Mouse (Mus musculus) layer of hippocampus, adult 18-20 months (tissue): ENCODE results near the gene Rbsn. TPM values are rescaled to one million over a fixed set of nuclear protein-coding genes. Genes with fewer than 3 reads are reported as not detected.
A peak's percentile ranks its signal among the peaks of the same experiment; 100 is the strongest.

Experiments used
- DNase-seq, 2 experiments: peaks; one replicate each; pipeline ENCODE4 v3.0.0; 2022; ENCODE audit warnings: low spot score in 2 of 2
- long read RNA-seq: library from polyadenylated mRNA; stranded (forward); transcript quantifications from one replicate; pipeline ENCODE4 v2.0.0, GENCODE M21; 2021
- total RNA-seq, 2 experiments: library from RNA; stranded (reverse); gene quantifications; 2 replicates each; pipeline ENCODE4 v1.2.3; 2021

The Rbsn gene
- 10 to 100 TPM; 36.0 to 42.1 TPM for total RNA-seq
- long read RNA-seq, full-length matches to known transcripts = 59 of 85 reads
- long read RNA-seq, partial matches to known transcripts = 3 of 85 reads
- long read RNA-seq, other reads (novel, unspliced or antisense) = 23 of 85 reads

DNA sequence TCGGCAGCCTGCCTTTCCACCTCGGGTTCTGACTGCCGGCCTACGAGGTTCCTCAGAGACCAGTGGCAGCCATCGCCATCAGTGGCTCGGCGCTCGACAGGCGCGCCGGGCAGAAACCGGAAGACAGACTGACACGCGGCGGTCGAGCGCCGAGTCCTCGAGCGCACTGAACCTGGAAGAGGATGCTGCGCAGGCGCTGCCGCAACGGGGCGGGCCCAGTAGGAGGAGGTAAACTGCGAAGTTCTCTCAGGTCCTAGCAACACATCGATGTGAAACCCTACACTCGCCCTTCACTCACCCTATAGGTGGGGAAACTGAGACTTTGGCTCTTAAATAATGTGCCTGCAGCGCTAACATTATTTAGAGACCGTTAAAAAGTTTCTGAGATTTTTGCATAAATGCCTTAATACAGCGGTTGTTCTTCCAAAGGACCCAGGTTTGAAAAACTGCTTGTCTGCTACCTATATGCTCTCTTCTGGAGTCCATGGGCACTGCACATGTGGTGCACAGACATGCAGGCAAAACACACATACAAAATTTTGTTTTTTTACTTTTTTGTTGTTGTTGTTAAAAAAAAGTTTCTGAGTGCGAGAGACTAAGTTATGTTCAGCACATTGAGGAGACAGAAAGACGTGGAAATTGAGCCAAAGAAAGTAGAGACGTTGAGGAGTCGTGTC, at the start of gene Rbsn:
TSS of gene Rbsn (minus strand) at position 153 of the 677 bp plus-strand sequence.
- peak; percentile 89 to 95 for DNase-seq

- no peak for DNase-seq
Measured at GRCm38 (mm10) chr6:92261162-92261843, 46.6 kb upstream of the Rbsn start.

GRCm38 (mm10) chr6:92255346-92255745, 40.6 kb upstream of the Rbsn start:
- DNase-seq = no peak

DNA sequence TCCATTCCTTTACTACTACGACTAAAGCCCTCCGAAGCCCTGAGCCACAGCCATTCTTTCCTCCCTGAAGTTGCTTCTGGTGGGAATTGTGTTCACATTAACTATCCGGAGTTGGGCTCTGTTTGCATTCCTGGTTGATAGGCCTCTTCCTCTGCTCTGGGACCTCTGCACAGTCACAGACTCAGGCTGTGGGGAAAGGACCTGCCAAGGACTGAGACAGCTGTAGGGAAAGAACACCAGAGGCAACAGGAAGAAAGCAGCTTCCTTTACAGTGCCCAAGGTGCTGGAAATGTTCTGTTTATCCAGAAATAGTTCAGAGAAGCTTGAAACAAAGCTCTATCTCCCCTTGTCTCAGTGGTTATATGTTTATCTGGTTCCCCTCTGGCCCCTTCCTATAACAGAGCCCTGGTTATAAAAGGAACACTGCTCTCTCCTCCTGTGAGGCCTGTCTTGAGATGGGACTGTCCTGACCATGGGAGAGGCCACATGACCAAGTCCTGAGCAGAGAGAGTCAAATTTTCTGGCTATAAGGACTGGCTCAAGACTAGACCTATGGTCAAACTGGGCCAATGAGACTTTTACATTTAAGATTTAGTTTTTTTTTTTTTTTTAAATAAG, 38.6 kb upstream of the Rbsn start:
- no peak for DNase-seq

DNA sequence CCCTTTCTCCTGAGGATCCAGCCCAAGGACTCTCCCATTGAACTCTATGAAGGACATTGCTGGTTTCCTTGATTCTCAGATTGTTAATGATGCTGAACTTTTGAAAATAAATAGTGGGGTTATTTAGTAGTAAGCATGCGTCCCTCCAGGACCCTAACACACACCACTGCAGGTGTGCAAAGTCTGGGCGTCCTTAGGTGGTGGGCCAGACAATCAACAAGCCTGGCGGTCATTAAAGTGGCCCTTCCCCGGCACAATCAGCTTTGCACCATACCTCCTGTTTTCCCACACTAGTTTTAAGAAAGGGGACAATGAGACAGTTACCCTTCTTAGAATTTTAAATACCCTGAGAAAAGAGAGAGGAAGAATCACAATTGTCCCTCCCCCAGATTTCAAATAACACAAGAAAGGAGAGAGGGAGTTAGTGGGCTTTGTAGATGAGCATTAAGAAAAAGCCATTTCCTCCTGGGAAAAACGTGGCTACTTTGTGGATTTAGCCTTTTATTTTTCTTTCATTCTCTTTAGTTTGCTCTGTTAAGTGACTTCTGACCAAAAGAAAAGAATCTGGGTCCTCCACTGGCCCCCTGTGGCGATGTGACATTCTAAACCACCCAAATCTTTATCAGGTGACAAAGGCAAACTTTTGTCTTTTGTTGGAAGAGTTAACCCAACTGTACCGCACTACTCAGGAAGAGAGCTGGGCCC, 32.6 kb upstream of the Rbsn start:
- DNase-seq = no peak

GRCm38 (mm10) chr6:92246335-92246734, 31.6 kb upstream of the Rbsn start:
- no peak for DNase-seq

DNA sequence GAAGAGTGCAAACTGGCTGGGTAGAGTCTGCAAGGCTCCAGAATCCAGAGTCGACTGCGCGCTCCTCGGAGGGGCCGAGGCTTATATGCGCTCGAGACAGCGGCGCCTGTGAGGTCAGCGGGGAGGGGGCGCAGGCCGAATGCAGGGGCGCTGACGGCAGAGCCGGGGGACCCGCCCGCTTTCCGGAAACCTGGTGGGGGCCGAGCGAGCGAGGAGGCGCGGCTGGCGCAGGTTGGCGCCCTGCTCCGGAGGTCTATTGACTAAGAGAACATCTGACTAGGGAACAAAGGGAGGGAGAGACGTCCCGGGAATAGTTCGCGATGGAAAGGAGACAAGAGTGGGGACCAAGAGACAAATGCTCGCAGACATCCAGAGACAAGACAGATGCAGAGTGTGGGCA, 29.9 kb upstream of the Rbsn start, which contains the start of gene Trh:
TSS of gene Trh (minus strand) at position 60 of the 400 bp plus-strand sequence.
- DNase-seq = no peak

DNA sequence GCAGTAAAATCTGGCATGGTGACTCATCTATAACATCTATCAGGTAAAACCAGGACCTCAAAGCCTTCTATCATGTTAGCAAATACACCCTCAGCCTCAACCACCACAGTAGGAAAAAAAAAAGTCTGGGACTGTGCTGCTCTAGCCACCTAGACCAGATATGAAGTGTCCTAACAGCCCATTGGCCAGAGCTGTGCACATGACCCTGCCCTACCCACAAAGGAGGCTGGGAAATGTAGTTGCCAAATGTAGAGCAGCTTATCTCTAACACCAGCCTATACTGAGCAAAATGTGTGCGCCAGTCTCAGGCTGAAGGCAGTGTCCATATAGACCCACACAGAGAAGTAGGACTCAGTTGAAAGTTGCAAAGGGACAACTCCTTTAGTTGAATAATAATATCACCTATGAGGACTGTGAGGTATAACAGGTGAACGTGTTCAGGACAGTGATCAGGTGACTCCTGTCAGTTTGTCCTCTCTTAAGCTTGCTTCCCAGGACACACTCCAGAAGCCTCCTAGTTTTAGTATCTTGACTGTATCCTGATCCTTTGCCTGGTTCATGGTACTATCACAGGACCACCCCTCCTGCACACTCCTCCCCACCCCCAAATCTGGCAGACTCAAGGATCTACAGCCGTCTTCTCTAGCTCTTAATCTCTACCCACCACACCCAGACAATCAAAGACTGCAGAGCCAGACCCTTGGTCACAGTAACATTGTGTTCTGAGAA, 26.6 kb upstream of the Rbsn start:
- DNase-seq = peak; percentile 14 to 58

GRCm38 (mm10) chr6:92235036-92235435, 20.3 kb upstream of the Rbsn start:
- no peak for DNase-seq

DNA sequence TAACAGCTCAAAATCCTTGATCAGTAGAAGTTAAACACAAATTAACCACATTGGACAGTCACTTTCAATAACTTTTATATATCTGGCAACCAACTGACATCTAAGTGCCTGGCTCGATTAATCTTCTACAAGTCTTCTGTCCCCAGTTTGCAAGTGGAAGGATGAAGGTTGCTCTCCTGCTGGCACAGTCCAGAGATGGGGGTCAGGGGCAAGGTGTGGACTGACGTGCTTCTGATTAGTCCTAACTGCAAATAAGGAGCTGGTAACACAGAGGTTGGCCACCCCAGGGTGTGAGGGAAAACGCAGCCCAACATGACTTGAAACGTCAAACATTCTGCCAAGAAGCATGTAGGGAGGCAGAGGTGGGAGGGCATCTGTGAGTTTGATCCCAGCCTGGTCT, 17.0 kb upstream of the Rbsn start:
- DNase-seq = no peak

GRCm38 (mm10) chr6:92231356-92231755, 16.6 kb upstream of the Rbsn start:
- no peak for DNase-seq

DNA sequence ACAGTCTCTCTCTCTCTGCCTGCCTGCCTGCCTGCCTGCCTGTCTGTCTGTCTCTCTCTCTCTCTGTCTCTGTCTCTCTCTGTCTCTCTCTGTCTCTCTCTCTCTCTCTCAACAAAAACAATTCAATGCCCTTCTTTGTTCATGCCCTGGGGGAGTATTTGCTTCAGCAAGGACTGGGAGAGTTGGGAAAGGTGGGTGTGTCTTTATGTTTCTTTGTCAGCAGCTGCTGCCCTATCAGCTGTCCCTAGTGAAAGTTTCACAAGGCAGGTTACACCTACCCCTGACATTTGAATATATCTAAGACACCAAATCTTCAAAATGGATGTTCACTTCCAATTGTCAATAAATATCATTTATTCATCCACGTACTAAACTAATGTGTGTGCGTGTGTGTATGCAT, 14.9 kb upstream of the Rbsn start:
- DNase-seq = no peak

GRCm38 (mm10) chr6:92229103-92229502, 14.4 kb upstream of the Rbsn start:
- DNase-seq = no peak

DNA sequence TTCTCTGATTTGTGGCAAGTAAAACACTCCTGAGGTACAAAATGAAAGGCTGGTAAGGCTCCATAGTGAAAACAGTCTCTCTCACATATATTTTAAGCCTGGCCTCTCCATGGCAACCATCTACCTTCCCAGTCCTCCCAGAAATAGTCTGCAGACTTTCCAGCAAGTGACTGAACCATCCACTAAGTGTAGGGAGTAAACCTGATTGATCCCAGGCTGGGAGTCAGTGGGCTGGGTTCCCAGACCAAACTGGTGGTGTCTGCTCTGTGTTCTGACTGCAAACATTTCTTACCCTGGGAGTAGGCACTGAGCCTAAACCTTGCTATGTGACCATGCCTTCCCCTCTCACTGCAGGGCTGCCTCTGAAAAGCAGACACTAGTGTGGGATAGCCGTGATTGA, 10.3 kb upstream of the Rbsn start:
- no peak for DNase-seq

DNA sequence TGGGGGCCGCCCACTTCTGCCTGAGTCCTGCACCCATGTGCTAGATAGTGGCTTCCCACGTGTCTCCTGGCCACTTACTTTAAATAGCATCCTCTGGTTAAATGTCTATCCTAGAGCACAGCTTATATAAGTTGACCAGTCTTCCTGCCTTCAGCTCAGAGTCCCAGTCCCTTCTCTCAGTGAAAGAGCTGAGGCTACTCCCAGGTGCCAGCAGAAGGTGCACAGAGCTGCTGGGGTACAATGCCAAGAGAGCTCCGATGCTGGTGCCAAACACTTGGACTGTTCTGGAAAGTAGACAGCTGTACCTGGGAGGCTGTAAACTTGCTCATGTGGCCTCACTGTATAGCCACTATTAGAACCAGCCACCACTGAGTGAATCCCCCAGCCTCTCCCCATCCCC, 7.3 kb upstream of the Rbsn start:
- no peak for DNase-seq

- DNase-seq = no peak
Measured at GRCm38 (mm10) chr6:92221604-92222003, 6.9 kb upstream of the Rbsn start.

GRCm38 (mm10) chr6:92219445-92219844, 4.7 kb upstream of the Rbsn start:
- peak in 1 of 2 experiments; percentile 63 for DNase-seq

DNA sequence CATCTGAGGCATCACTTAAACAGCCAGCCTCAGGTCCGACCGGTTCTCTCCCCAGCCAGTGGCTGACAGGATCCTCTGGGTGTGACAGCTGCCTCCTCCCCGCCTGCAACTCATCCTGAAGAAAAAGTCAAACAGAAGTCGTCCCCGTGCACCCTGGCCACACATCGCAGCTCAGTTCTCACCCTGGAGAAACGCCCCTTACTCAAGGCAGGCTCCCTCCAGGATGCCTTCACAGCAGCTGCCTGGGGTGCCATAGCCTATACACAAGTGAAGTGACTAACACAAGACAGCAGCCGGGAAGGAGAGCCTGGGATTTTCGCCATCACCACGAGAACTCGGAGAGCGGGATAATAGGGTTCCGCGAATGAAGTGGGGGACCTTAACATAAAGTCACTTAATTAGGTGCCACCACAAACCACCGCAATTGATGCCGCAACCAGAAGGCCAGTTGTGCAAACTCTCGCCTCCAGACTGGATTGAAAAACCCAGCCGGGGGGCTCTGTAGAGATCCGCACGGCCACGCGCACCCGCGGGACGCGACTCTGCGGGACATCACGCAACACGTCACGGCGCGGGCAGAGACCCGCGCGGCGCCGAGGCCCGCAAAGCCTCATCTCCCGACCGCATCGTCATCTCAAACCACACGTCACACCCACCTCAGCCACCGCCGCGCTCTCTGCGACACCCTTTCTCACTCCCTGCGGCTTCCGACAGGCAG, 511 bp downstream of the Rbsn start:
- no peak for DNase-seq

GRCm38 (mm10) chr6:92199414-92199813, 15.3 kb downstream of the Rbsn start:
- DNase-seq = no peak

- DNase-seq = no peak
Measured at GRCm38 (mm10) chr6:92184178-92184577, 30.5 kb downstream of the Rbsn start.
